Mouse (Mus musculus) small intestine, adult 2 months (tissue): ENCODE results near the gene Gfra1. TPM values are rescaled to one million over a fixed set of nuclear protein-coding genes. Genes with fewer than 3 reads are reported as not detected.

Experiments
- H3K27ac ChIP-seq: fragments of 200-500 bp; 2 replicates; pipeline ENCODE4 v1.5.1; 2012; ENCODE audit warnings: low read depth, low read length, control low read depth, inconsistent platforms; ENCODE audit not compliant: insufficient read depth
- H3K27me3 ChIP-seq: fragments of 200-500 bp; 2 replicates; pipeline ENCODE4 v1.6.1; 2012; ENCODE audit warnings: mild to moderate bottlenecking, moderate library complexity, low read length, inconsistent platforms; ENCODE audit not compliant: control insufficient read depth, insufficient read depth
- H3K36me3 ChIP-seq: fragments of 200-500 bp; 2 replicates; pipeline ENCODE4 v1.6.1; 2012; ENCODE audit warnings: mild to moderate bottlenecking, low read length, control low read depth, inconsistent platforms; ENCODE audit not compliant: control insufficient read depth, insufficient read depth
- H3K4me1 ChIP-seq: fragments of 200-500 bp; 2 replicates; pipeline ENCODE4 v1.6.1; 2012; ENCODE audit warnings: low read length, inconsistent platforms, mixed read lengths; ENCODE audit not compliant: control insufficient read depth, insufficient read depth, insufficient read length
- H3K4me3 ChIP-seq: fragments of 200-500 bp; 2 replicates; pipeline ENCODE4 v1.5.1; 2012; ENCODE audit warnings: low read depth, mild to moderate bottlenecking, control low read depth, inconsistent platforms, low read length, moderate library complexity
- CTCF ChIP-seq: fragments of 200-500 bp; IDR thresholded peaks from 2 replicates; pipeline ENCODE4 v1.5.1; 2012; ENCODE audit warnings: low read depth, mild to moderate bottlenecking, control low read depth, inconsistent platforms, low read length, moderate library complexity, mixed read lengths; ENCODE audit not compliant: insufficient replicate concordance, insufficient read length; ENCODE audit errors: extremely low read depth
- POLR2A ChIP-seq: fragments of 200-500 bp; IDR thresholded peaks from 2 replicates; pipeline ENCODE4 v1.6.1; 2012; ENCODE audit warnings: low read depth, mild to moderate bottlenecking, control low read depth, inconsistent platforms, low read length, moderate library complexity
- WGBS: fragments of 180-500 bp; shearing (Covaris S2); methylation state at CpG from one replicate; pipeline ENCODE4 v1.1.7; 2018; 5-methylcytosine and 5-hydroxymethylcytosine counted together
- polyA plus RNA-seq: library from polyadenylated mRNA; depleted of rRNA; stranded (reverse); fragments of >200 nt; gene quantifications from 2 replicates; pipeline ENCODE4 v1.2.3, GENCODE M21; 2012

The Gfra1 gene
- polyA plus RNA-seq, 1 experiment: 0.58 TPM

- no peaks in the 10 kb centered on the region for H3K4me1 ChIP-seq
- no peaks in the 10 kb centered on the region for H3K36me3 ChIP-seq
- H3K27me3 ChIP-seq: no peaks in the 10 kb centered on the region
- no peak overlapping the region for H3K27ac ChIP-seq
- WGBS: 83% methylated on average over 3 of the region's 3 CpGs
- H3K4me3 ChIP-seq: no peak overlapping the region
- no peak for TF ChIP-seq POLR2A
- no peak for TF ChIP-seq CTCF
Observed at GRCm38 (mm10) chr19:58424179-58424578, 31.5 kb downstream of the Gfra1 start.

GRCm38 (mm10) chr19:58422916-58423493 is 32.7 kb downstream of the Gfra1 start:
- WGBS: 89% methylated on average over 4 of the region's 4 CpGs

GRCm38 (mm10) chr19:58419685-58420084 is 36.0 kb downstream of the Gfra1 start:
- no peaks in the 10 kb centered on the region for H3K27me3 ChIP-seq
- H3K36me3 ChIP-seq: no peaks in the 10 kb centered on the region
- 62% methylated on average over 3 of the region's 3 CpGs for WGBS
- H3K4me3 ChIP-seq: no peak overlapping the region
- no peak overlapping the region for H3K27ac ChIP-seq
- no peak for TF ChIP-seq POLR2A
- H3K4me1 ChIP-seq: no peaks in the 10 kb centered on the region

More at GRCm38 (mm10) chr19:58422916-58423493, 32.7 kb downstream of the Gfra1 start:
- TF ChIP-seq CTCF (no peak), POLR2A (no peak)
- Histone ChIP-seq H3K4me1 (no peaks in the 10 kb centered on the region), H3K36me3 (no peaks in the 10 kb centered on the region), H3K27me3 (no peaks in the 10 kb centered on the region), H3K27ac (no peak overlapping the region), H3K4me3 (no peak overlapping the region)

GRCm38 (mm10) chr19:58419278-58419677 is 36.4 kb downstream of the Gfra1 start:
- TF ChIP-seq POLR2A: no peak
- no peak for TF ChIP-seq CTCF
- Histone ChIP-seq H3K27me3 (no peaks in the 10 kb centered on the region), H3K4me1 (no peaks in the 10 kb centered on the region), H3K36me3 (no peaks in the 10 kb centered on the region), H3K27ac (no peak overlapping the region), H3K4me3 (no peak overlapping the region)
- 74% methylated on average over 3 of the region's 3 CpGs for WGBS

GRCm38 (mm10) chr19:58415173-58415572 is 40.5 kb downstream of the Gfra1 start:
- no peaks in the 10 kb centered on the region for H3K4me1 ChIP-seq
- 84% methylated on average over 4 of the region's 4 CpGs for WGBS
- no peak overlapping the region for H3K4me3 ChIP-seq
- TF ChIP-seq CTCF (no peak), POLR2A (no peak)
- no peaks in the 10 kb centered on the region for H3K36me3 ChIP-seq
- no peaks in the 10 kb centered on the region for H3K27me3 ChIP-seq
- no peak overlapping the region for H3K27ac ChIP-seq

GRCm38 (mm10) chr19:58414733-58415132 is 41.0 kb downstream of the Gfra1 start:
- Histone ChIP-seq H3K4me1 (no peaks in the 10 kb centered on the region), H3K4me3 (no peak overlapping the region), H3K27me3 (no peaks in the 10 kb centered on the region), H3K27ac (no peak overlapping the region), H3K36me3 (no peaks in the 10 kb centered on the region)
- TF ChIP-seq POLR2A (no peak), CTCF (no peak)

GRCm38 (mm10) chr19:58413290-58413689 is 42.4 kb downstream of the Gfra1 start:
- Histone ChIP-seq H3K27me3 (no peaks in the 10 kb centered on the region), H3K36me3 (no peaks in the 10 kb centered on the region), H3K27ac (no peak overlapping the region), H3K4me1 (no peaks in the 10 kb centered on the region), H3K4me3 (no peak overlapping the region)
- no peak for TF ChIP-seq POLR2A
- TF ChIP-seq CTCF: no peak
- WGBS: 2% methylated on average over 8 of the region's 8 CpGs

- no peaks in the 10 kb centered on the region for H3K4me1 ChIP-seq
- H3K27ac ChIP-seq: no peak overlapping the region
- H3K36me3 ChIP-seq: no peaks in the 10 kb centered on the region
- no peak overlapping the region for H3K4me3 ChIP-seq
- no peaks in the 10 kb centered on the region for H3K27me3 ChIP-seq
- TF ChIP-seq POLR2A: no peak
- no peak for TF ChIP-seq CTCF
- WGBS: 45% methylated on average over 2 of the region's 3 CpGs
Observed at GRCm38 (mm10) chr19:58412811-58413210, 42.9 kb downstream of the Gfra1 start.
